Mouse (Mus musculus) heart, postnatal 0 days (tissue): ENCODE measurements at regions not wholly inside any gene's neighbourhood (a gene's known extent, or its start where the extent isn't known, plus 50 kb on each side); places are given as distances from the start of the nearest gene placed in this dataset.

ENCODE experiments used
- CTCF ChIP-seq: IDR thresholded peaks from 2 replicates; pipeline ENCODE4 v1.5.1; 2016; ENCODE audit warnings: antibody characterized with exemption, control low read depth, low read depth
- EP300 ChIP-seq: IDR thresholded peaks from 2 replicates; pipeline ENCODE4 v1.6.1; 2016; ENCODE audit warnings: antibody characterized with exemption, low read depth

- TF ChIP-seq CTCF (no peak), EP300 (no peak)
Measured at GRCm38 (mm10) chr4:131354908-131355307, 410.7 kb downstream of the Matn1 start.
